Mouse (Mus musculus): Measurements from ENCODE around the gene Lif.

The Lif gene

DNA sequence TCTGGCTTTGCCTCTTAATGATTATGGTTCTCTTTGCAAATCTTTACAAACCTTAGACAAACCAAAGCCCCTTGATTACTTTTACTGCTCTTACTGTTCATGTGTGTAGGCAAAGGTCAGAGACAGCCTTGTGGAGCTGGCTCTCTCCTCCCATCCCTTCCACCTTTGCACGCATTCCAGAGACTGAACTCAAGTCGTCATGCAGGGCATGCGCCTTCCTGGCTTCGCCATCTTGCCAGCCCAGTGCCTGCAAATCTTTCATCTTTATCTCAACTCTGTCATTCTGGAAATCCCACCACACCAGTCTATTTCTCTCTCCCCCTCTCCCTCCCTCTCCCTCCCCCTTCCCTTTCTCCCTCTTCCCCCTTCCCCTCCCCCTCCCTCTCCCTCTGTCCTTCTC is 63.5 kb downstream of the Lif start:
- TF ChIP-seq NANOG (IDR thresholded peaks at IDR 0.05; ENCODE audit: borderline replicate concordance, low read length) (no peak), CTCF (conservative IDR thresholded peaks at IDR 0.05; ENCODE audit: low read length) (no peak), POU5F1 (IDR thresholded peaks at IDR 0.05; ENCODE audit: borderline replicate concordance, low read length) (no peak)
- no peaks in the 10 kb centered on the region for H3K9me3 ChIP-seq (ENCODE audit: low read length)
- H3K4me3 ChIP-seq (replicated peaks; ENCODE audit: low read length): no peak overlapping the region
- peaks cover 31% of the 10 kb centered on the region for H3K4me1 ChIP-seq (replicated peaks; ENCODE audit: low read depth, low read length)
- peaks cover 5% of the 10 kb centered on the region; the same call in 1 of the 2 replicates for H3K27me3 ChIP-seq (ENCODE audit: insufficient read depth, low read length)
- H3K36me3 ChIP-seq (ENCODE audit: insufficient read depth, low read length): no peaks in the 10 kb centered on the region

All from E14TG2a.4 (cell line).